Mouse (Mus musculus) monocyte, adult 2 months (primary cell): ENCODE results near the gene Asic1.

Experiments
- DNase-seq, 2 experiments: peaks; one replicate each; pipeline ENCODE4 v3.0.0; 2022; ENCODE audit warnings: low spot score in 2 of 2, low read depth in 1 of 2

Asic1 gene

GRCm38 (mm10) chr15:99670154-99670821 is at the start of gene Asic1:
TSS of gene Asic1 (plus strand) at chr15:99670368.
- no peak for DNase-seq

- no peak for DNase-seq
Observed at GRCm38 (mm10) chr15:99622063-99622462, 48.1 kb upstream of the Asic1 start.

GRCm38 (mm10) chr15:99631618-99632017 is 38.5 kb upstream of the Asic1 start:
- no peak for DNase-seq

GRCm38 (mm10) chr15:99634702-99635101 is 35.5 kb upstream of the Asic1 start:
- no peak for DNase-seq

- DNase-seq, result no peak
Observed at GRCm38 (mm10) chr15:99637405-99638123, 32.6 kb upstream of the Asic1 start.

GRCm38 (mm10) chr15:99638124-99638485 is 32.1 kb upstream of the Asic1 start:
- no peak for DNase-seq

- DNase-seq, result no peak
Observed at GRCm38 (mm10) chr15:99642622-99643021, 27.5 kb upstream of the Asic1 start.

- no peak for DNase-seq
Observed at GRCm38 (mm10) chr15:99643832-99644231, 26.3 kb upstream of the Asic1 start.

GRCm38 (mm10) chr15:99644776-99645175 is 25.4 kb upstream of the Asic1 start:
- DNase-seq, result no peak

GRCm38 (mm10) chr15:99648326-99648725 is 21.8 kb upstream of the Asic1 start:
- DNase-seq, result no peak

GRCm38 (mm10) chr15:99649067-99649761 is 21.0 kb upstream of the Asic1 start:
- no peak for DNase-seq

- DNase-seq, result no peak
Observed at GRCm38 (mm10) chr15:99650304-99650703, 19.9 kb upstream of the Asic1 start.

GRCm38 (mm10) chr15:99651163-99651872 is 18.9 kb upstream of the Asic1 start, which contains the start of gene Racgap1:
TSS of gene Racgap1 (minus strand) at chr15:99651656.
- DNase-seq, result peak; percentile 88 to 94

GRCm38 (mm10) chr15:99651984-99652872 is 17.9 kb upstream of the Asic1 start:
- DNase-seq, result no peak

GRCm38 (mm10) chr15:99653291-99653690 is 16.9 kb upstream of the Asic1 start:
- no peak for DNase-seq

GRCm38 (mm10) chr15:99653876-99654275 is 16.3 kb upstream of the Asic1 start:
- no peak for DNase-seq

- DNase-seq, result no peak
Observed at GRCm38 (mm10) chr15:99655956-99656355, 14.2 kb upstream of the Asic1 start.

- DNase-seq, result no peak
Observed at GRCm38 (mm10) chr15:99658437-99658836, 11.7 kb upstream of the Asic1 start.

- no peak for DNase-seq
Observed at GRCm38 (mm10) chr15:99661121-99661830, 8.9 kb upstream of the Asic1 start.

GRCm38 (mm10) chr15:99662371-99662770 is 7.8 kb upstream of the Asic1 start:
- DNase-seq, result no peak
